Mouse (Mus musculus): Measurements from ENCODE around the gene Krt80. TPM values are rescaled to one million over a fixed set of nuclear protein-coding genes. Genes with fewer than 3 reads are reported as not detected.

Krt80 gene
- polyA plus RNA-seq, 1 experiment from 2014 or later, result 7.5 TPM

GRCm38 (mm10) chr15:101375956-101376775 lies 6.2 kb upstream of the Krt80 start:
- no peaks in the 10 kb centered on the region for H3K9me3 ChIP-seq (replicated peaks)
- no peak overlapping the region for H3K4me3 ChIP-seq
- no peak overlapping the region for H3K4me2 ChIP-seq
- peaks cover 56% of the 10 kb centered on the region for H3K4me1 ChIP-seq (replicated peaks)
- ATAC-seq (ENCODE audit: insufficient number of reproducible peaks, low FRiP score), result no peak
- WGBS, result 69% methylated on average over 6 of the region's 6 CpGs
- H3K27ac ChIP-seq (ENCODE audit: poor library complexity, severe bottlenecking), result no peak overlapping the region
- no peaks in the 10 kb centered on the region for H3K36me3 ChIP-seq
- H3K9ac ChIP-seq, result no peak overlapping the region
- 0 out of 2 replicates have a peak, but pooled peaks cover 20% of the 10 kb centered on the region for H3K27me3 ChIP-seq (replicated peaks)

DNA sequence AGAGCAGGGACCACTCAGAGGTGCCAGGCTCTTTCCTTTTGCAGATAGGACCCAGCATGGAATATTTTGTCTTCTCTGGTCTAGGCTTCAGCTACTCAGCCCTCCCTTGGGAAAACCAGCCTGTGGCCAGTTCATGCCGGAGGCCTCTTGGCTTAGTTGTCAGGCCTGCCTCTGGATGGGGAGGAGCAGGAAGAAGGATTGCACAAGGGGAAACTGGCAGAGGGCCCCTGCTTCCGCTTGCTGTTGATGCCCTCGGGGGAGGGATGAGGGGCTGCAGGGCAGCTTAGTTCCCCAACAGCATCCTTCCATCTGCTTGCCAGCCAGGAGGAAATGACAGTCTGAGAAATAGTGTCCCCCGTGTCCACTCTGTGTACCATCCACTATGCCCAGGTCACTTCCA lies 4.9 kb upstream of the Krt80 start:
- no peak for ATAC-seq (ENCODE audit: insufficient number of reproducible peaks, low FRiP score)
- Histone ChIP-seq H3K9ac (no peak overlapping the region), H3K27ac (ENCODE audit: poor library complexity, severe bottlenecking) (no peak overlapping the region), H3K4me1 (replicated peaks) (peaks cover 66% of the 10 kb centered on the region), H3K36me3 (no peaks in the 10 kb centered on the region), H3K4me2 (no peak overlapping the region), H3K27me3 (replicated peaks) (0 out of 2 replicates have a peak, but pooled peaks cover 16% of the 10 kb centered on the region), H3K4me3 (no peak overlapping the region), H3K9me3 (replicated peaks) (no peaks in the 10 kb centered on the region)
- 48% methylated on average over 4 of the region's 4 CpGs for WGBS

GRCm38 (mm10) chr15:101373286-101373898 lies 3.4 kb upstream of the Krt80 start:
- ATAC-seq (ENCODE audit: insufficient number of reproducible peaks, low FRiP score), result no peak
- Histone ChIP-seq H3K27me3 (replicated peaks) (0 out of 2 replicates have a peak, but pooled peaks cover 6% of the 10 kb centered on the region), H3K9ac (no peak overlapping the region), H3K36me3 (no peaks in the 10 kb centered on the region), H3K4me3 (no peak overlapping the region), H3K4me2 (no peak overlapping the region), H3K4me1 (replicated peaks) (peaks cover 81% of the 10 kb centered on the region), H3K27ac (ENCODE audit: poor library complexity, severe bottlenecking) (no peak overlapping the region), H3K9me3 (replicated peaks) (no peaks in the 10 kb centered on the region)
- 81% methylated on average over 16 of the region's 16 CpGs for WGBS

DNA sequence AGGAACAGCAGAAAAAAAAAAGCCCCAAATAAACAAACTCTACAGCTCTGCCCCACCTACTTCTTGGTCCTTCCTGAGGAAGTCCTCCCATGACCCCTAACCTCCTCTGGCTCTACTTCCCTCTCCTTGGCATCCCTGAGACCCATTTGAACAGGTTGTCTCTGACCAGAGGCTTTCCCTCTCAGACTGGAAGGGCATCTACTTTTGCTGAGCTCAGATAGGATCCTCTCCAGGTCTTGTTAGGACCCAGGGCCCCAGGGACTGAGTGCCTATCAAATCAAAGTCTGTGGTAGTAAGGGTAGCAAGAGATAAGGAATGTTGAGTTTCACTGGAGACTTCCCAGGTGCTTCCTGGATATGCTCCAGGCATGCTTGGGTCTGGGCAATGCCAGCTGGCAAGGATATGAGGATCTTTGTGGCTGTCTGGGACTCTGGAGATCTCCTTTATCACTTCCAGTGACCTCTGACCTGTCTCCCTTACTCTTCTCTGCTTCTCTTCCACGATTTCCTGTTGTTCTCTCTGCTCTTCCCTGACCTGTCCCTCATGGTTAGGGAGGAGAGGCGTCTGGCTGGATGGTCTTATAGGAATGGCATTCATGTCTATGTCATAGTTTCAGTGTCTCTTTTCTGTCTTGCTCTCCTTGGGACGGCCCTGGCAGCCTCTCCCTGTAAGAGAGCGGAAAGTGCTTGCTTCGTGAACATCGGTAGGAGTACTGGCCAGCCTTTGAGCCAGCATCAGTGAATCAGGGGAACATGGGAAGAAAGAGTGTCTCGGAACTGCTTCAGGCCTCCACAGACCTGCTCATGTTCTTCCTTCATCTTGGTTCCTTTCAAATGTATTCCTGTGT lies 2.4 kb upstream of the Krt80 start:
- Histone ChIP-seq H3K27ac (ENCODE audit: poor library complexity, severe bottlenecking) (no peak overlapping the region), H3K36me3 (no peaks in the 10 kb centered on the region), H3K9ac (no peak overlapping the region), H3K4me2 (no peak overlapping the region), H3K4me1 (replicated peaks) (peaks cover 84% of the 10 kb centered on the region), H3K27me3 (replicated peaks) (peaks cover 7% of the 10 kb centered on the region; the same call in 1 of the 2 replicates), H3K9me3 (replicated peaks) (no peaks in the 10 kb centered on the region), H3K4me3 (no peak overlapping the region)
- no peak for ATAC-seq (ENCODE audit: insufficient number of reproducible peaks, low FRiP score)
- WGBS, result 47% methylated on average over 7 of the region's 7 CpGs

GRCm38 (mm10) chr15:101371141-101371985 lies 1.4 kb upstream of the Krt80 start:
- Histone ChIP-seq H3K4me2 (no peak overlapping the region), H3K27ac (ENCODE audit: poor library complexity, severe bottlenecking) (peak overlapping the region; percentile 90), H3K4me1 (replicated peaks) (peaks cover 80% of the 10 kb centered on the region), H3K4me3 (no peak overlapping the region), H3K9me3 (replicated peaks) (no peaks in the 10 kb centered on the region), H3K9ac (no peak overlapping the region), H3K36me3 (no peaks in the 10 kb centered on the region), H3K27me3 (replicated peaks) (peaks cover 17% of the 10 kb centered on the region)
- ATAC-seq (ENCODE audit: insufficient number of reproducible peaks, low FRiP score), result no peak
- 69% methylated on average over 15 of the region's 15 CpGs for WGBS

- Histone ChIP-seq H3K4me3 (no peak overlapping the region), H3K9ac (peak overlapping the region; percentile 34; the same call in 1 of the 2 replicates), H3K27ac (ENCODE audit: poor library complexity, severe bottlenecking) (peak overlapping the region; percentile 90), H3K4me1 (replicated peaks) (peaks cover 80% of the 10 kb centered on the region), H3K4me2 (peak overlapping the region; percentile 43), H3K9me3 (replicated peaks) (no peaks in the 10 kb centered on the region), H3K36me3 (no peaks in the 10 kb centered on the region), H3K27me3 (replicated peaks) (peaks cover 16% of the 10 kb centered on the region)
- WGBS, result 39% methylated on average over 12 of the region's 12 CpGs
- ATAC-seq (ENCODE audit: insufficient number of reproducible peaks, low FRiP score), result peak; percentile 10
Measured at GRCm38 (mm10) chr15:101369382-101370100, 421 bp downstream of the Krt80 start.

- peaks cover 24% of the 10 kb centered on the region for H3K27me3 ChIP-seq (replicated peaks)
- peak overlapping the region; percentile 43 for H3K4me2 ChIP-seq
- no peak for ATAC-seq (ENCODE audit: insufficient number of reproducible peaks, low FRiP score)
- H3K27ac ChIP-seq (ENCODE audit: poor library complexity, severe bottlenecking), result peak overlapping the region; percentile 19; the same call in 1 of the 2 replicates
- 59% methylated on average over 11 of the region's 11 CpGs for WGBS
- no peaks in the 10 kb centered on the region for H3K36me3 ChIP-seq
- 0 out of 2 replicates have a peak overlapping the region, but pooled peaks have one; percentile 23 for H3K9ac ChIP-seq
- H3K9me3 ChIP-seq (replicated peaks), result no peaks in the 10 kb centered on the region
- peaks cover 81% of the 10 kb centered on the region for H3K4me1 ChIP-seq (replicated peaks)
- no peak overlapping the region for H3K4me3 ChIP-seq
Measured at GRCm38 (mm10) chr15:101368502-101369381, 1.2 kb downstream of the Krt80 start.

DNA sequence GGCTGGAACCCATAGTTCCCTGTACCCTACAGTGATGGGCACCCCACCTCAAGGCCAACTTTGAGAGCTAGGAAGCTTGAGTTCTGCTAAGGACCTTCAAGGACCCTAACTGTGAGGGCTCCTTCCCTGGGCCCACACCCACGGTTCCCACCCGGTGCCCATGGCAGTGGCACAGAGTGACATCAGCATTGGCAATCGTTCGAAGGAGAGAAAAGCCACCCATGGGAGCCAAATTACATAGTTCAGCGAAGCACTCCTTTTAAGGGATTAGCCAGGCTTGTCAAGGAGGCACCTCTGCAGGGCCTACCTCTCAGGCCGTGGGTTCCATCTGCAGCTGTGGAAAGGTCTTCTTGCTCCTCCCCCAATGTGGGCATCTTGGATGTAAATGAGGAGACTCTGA lies 1.9 kb downstream of the Krt80 start:
- H3K9ac ChIP-seq, result no peak overlapping the region
- H3K27me3 ChIP-seq (replicated peaks), result peaks cover 30% of the 10 kb centered on the region
- no peak overlapping the region for H3K4me3 ChIP-seq
- no peak overlapping the region for H3K27ac ChIP-seq (ENCODE audit: poor library complexity, severe bottlenecking)
- H3K4me2 ChIP-seq, result no peak overlapping the region
- ATAC-seq (ENCODE audit: insufficient number of reproducible peaks, low FRiP score), result no peak
- 84% methylated on average over 6 of the region's 6 CpGs for WGBS
- no peaks in the 10 kb centered on the region for H3K36me3 ChIP-seq
- no peaks in the 10 kb centered on the region for H3K9me3 ChIP-seq (replicated peaks)
- H3K4me1 ChIP-seq (replicated peaks), result peaks cover 77% of the 10 kb centered on the region

- Histone ChIP-seq H3K27me3 (replicated peaks) (peaks cover 33% of the 10 kb centered on the region), H3K36me3 (no peaks in the 10 kb centered on the region), H3K4me3 (no peak overlapping the region), H3K9me3 (replicated peaks) (no peaks in the 10 kb centered on the region), H3K9ac (no peak overlapping the region), H3K4me2 (no peak overlapping the region), H3K27ac (ENCODE audit: poor library complexity, severe bottlenecking) (no peak overlapping the region), H3K4me1 (replicated peaks) (peaks cover 71% of the 10 kb centered on the region)
- no peak for ATAC-seq (ENCODE audit: insufficient number of reproducible peaks, low FRiP score)
- WGBS, result 84% methylated on average over 8 of the region's 8 CpGs
Measured at GRCm38 (mm10) chr15:101367497-101367896, 2.5 kb downstream of the Krt80 start.
